25 mouse cellular contexts compared by ENCODE assay signal in genomic region chr13:63516535-63516934, GRCm38 (mm10). TPM values are rescaled to one million over a fixed set of nuclear protein-coding genes. Genes with fewer than 3 reads are reported as not detected.
DNase-seq lines count a peak whose midpoint lies in the region; ATAC-seq and TF ChIP-seq lines count a peak whose summit lies in the region.
"Had no signal": no experiment of that assay in that cellular context is flagged by ENCODE, and none has a peak within 500 bp of the region (broad histone marks: within the 10 kb centered on the region; RNA-seq: fewer than 3 reads in every experiment).

No protein-coding gene starts in this region.

- no peak overlapping the region for H3K4me2 ChIP-seq in embryonic facial prominence, embryonic 11.5 days (ENCODE audit: low read depth, low read length)
- H3K4me2 ChIP-seq in intestine, embryonic 15.5 days (replicated peaks): no peak overlapping the region
- no peak overlapping the region for H3K4me2 ChIP-seq in intestine, postnatal 0 days (replicated peaks; ENCODE audit: low read depth)
- no peak overlapping the region for H3K4me2 ChIP-seq in stomach, embryonic 14.5 days (replicated peaks; ENCODE audit: low read depth, low read length)
- H3K4me2 ChIP-seq in stomach, postnatal 0 days (replicated peaks; ENCODE audit: low read depth): no peak overlapping the region
- H3K4me2 ChIP-seq: forebrain, embryonic 12.5 days; heart, embryonic 11.5 days; heart, embryonic 15.5 days had no signal

- no peaks in the 10 kb centered on the region; the same call in 1 of the 2 replicates for H3K4me1 ChIP-seq in embryonic facial prominence, embryonic 11.5 days (ENCODE audit: control insufficient read depth, insufficient read depth, low read length)
- H3K4me1 ChIP-seq in embryonic facial prominence, embryonic 10.5 days: peaks cover 50% of the 10 kb centered on the region
- H3K4me1 ChIP-seq in intestine, embryonic 15.5 days (replicated peaks): peaks cover 4% of the 10 kb centered on the region
- no peaks in the 10 kb centered on the region for H3K4me1 ChIP-seq in intestine, postnatal 0 days (replicated peaks; ENCODE audit: control insufficient read depth, insufficient read depth, low read length)
- peaks cover 25% of the 10 kb centered on the region; the same call in 1 of the 2 replicates for H3K4me1 ChIP-seq in stomach, embryonic 14.5 days (ENCODE audit: control insufficient read depth, insufficient read depth, low read length)
- H3K4me1 ChIP-seq in stomach, postnatal 0 days (replicated peaks; ENCODE audit: control insufficient read depth, insufficient read depth): 0 out of 2 replicates have a peak, but pooled peaks cover 2% of the 10 kb centered on the region

- TF ChIP-seq EP300 in stomach, postnatal 0 days (optimal IDR thresholded peaks at IDR 0.05): no peak

- H3K36me3 ChIP-seq in embryonic facial prominence, embryonic 11.5 days (replicated peaks; ENCODE audit: control insufficient read depth, insufficient read depth, low read depth, low read length): peaks cover 13% of the 10 kb centered on the region
- peaks cover 99% of the 10 kb centered on the region for H3K36me3 ChIP-seq in embryonic facial prominence, embryonic 10.5 days (replicated peaks)
- H3K36me3 ChIP-seq in intestine, embryonic 15.5 days: peaks cover 68% of the 10 kb centered on the region
- peaks cover 85% of the 10 kb centered on the region for H3K36me3 ChIP-seq in intestine, postnatal 0 days (ENCODE audit: control insufficient read depth, insufficient read depth)
- H3K36me3 ChIP-seq in stomach, embryonic 14.5 days (ENCODE audit: control insufficient read depth, insufficient read depth, low read length): peaks cover 90% of the 10 kb centered on the region
- H3K36me3 ChIP-seq in stomach, postnatal 0 days (ENCODE audit: control insufficient read depth, insufficient read depth, low read length): peaks cover 31% of the 10 kb centered on the region

- peak; percentile 51 for DNase-seq in embryonic facial prominence, embryonic 11.5 days (ENCODE audit: low spot score)
- no peak for DNase-seq in embryonic facial prominence, embryonic 10.5 days (ENCODE audit: low spot score)
- no peak for DNase-seq in stomach, postnatal 0 days (ENCODE audit: low spot score)
- DNase-seq in Muller cell, postnatal 12 days (ENCODE audit: inconsistent ontology term): no peak
- DNase-seq in embryo, embryonic 10.5 days (ENCODE audit: low spot score): no peak
- DNase-seq: adrenal gland, postnatal 14 days; B cell, adult 2 months; cerebellum, adult 11-12 months; cerebellum, adult 9-10 months; cerebellum, postnatal 25 days; gastrocnemius, postnatal 10 days; heart, adult 2 months; heart, postnatal 14 days had no signal

- no peaks in the 10 kb centered on the region for H3K9me3 ChIP-seq in embryonic facial prominence, embryonic 11.5 days (replicated peaks; ENCODE audit: control insufficient read depth, low read length)
- no peaks in the 10 kb centered on the region for H3K9me3 ChIP-seq in embryonic facial prominence, embryonic 10.5 days
- no peaks in the 10 kb centered on the region for H3K9me3 ChIP-seq in intestine, embryonic 15.5 days
- no peaks in the 10 kb centered on the region for H3K9me3 ChIP-seq in intestine, postnatal 0 days (ENCODE audit: control insufficient read depth)
- no peaks in the 10 kb centered on the region for H3K9me3 ChIP-seq in stomach, embryonic 14.5 days (ENCODE audit: control insufficient read depth, low read depth, low read length)
- no peaks in the 10 kb centered on the region for H3K9me3 ChIP-seq in stomach, postnatal 0 days (ENCODE audit: control insufficient read depth, low read length)
- H3K9me3 ChIP-seq: forebrain, embryonic 12.5 days; G1E; heart, embryonic 15.5 days had no signal

- no peak for ATAC-seq in embryonic facial prominence, embryonic 11.5 days (replicated peaks; ENCODE audit: insufficient number of reproducible peaks, low FRiP score, low TSS enrichment, low read depth)
- no peak for ATAC-seq in intestine, embryonic 15.5 days
- ATAC-seq in intestine, postnatal 0 days: no peak
- no peak for ATAC-seq in stomach, embryonic 14.5 days (ENCODE audit: insufficient number of reproducible peaks, insufficient read depth, low FRiP score, low read depth)
- no peak for ATAC-seq in stomach, postnatal 0 days (ENCODE audit: low FRiP score, low TSS enrichment)
- ATAC-seq: activated CD4-positive, CD25-positive, alpha-beta regulatory T cell, adult 4 months; CD4-positive, CD25-positive, alpha-beta regulatory T cell, adult 4 months; forebrain, embryonic 16.5 days; hindbrain, postnatal 0 days; Patski had no signal

- H3K4me3 ChIP-seq in embryonic facial prominence, embryonic 11.5 days (ENCODE audit: low read depth, low read length): no peak overlapping the region
- H3K4me3 ChIP-seq in embryonic facial prominence, embryonic 10.5 days: no peak overlapping the region
- H3K4me3 ChIP-seq in intestine, embryonic 15.5 days (replicated peaks): no peak overlapping the region
- no peak overlapping the region for H3K4me3 ChIP-seq in intestine, postnatal 0 days (ENCODE audit: low read depth, low read length)
- H3K4me3 ChIP-seq in stomach, embryonic 14.5 days (ENCODE audit: low read depth, low read length): no peak overlapping the region
- no peak overlapping the region for H3K4me3 ChIP-seq in stomach, postnatal 0 days (ENCODE audit: low read depth, low read length)
- H3K4me3 ChIP-seq: forebrain, embryonic 12.5 days; heart, adult 2 months; heart, embryonic 15.5 days had no signal

- H3K9ac ChIP-seq in embryonic facial prominence, embryonic 11.5 days (replicated peaks; ENCODE audit: low read length): no peak overlapping the region
- no peak overlapping the region for H3K9ac ChIP-seq in intestine, embryonic 15.5 days
- H3K9ac ChIP-seq in intestine, postnatal 0 days (ENCODE audit: low read depth, low read length): no peak overlapping the region
- H3K9ac ChIP-seq in stomach, embryonic 14.5 days (replicated peaks; ENCODE audit: low read depth, low read length): no peak overlapping the region
- H3K9ac ChIP-seq in stomach, postnatal 0 days (ENCODE audit: low read length): no peak overlapping the region
- H3K9ac ChIP-seq: forebrain, embryonic 12.5 days; heart, embryonic 15.5 days had no signal

- no peak for TF ChIP-seq CTCF in intestine, postnatal 0 days (IDR thresholded peaks at IDR 0.05; ENCODE audit: low read depth)
- no peak for TF ChIP-seq CTCF in stomach, postnatal 0 days (IDR thresholded peaks at IDR 0.05; ENCODE audit: low read depth)

- 70% methylated on average over 2 of the region's 2 CpGs for WGBS in embryonic facial prominence, embryonic 11.5 days
- WGBS in embryonic facial prominence, embryonic 10.5 days: 86% methylated on average over 2 of the region's 2 CpGs
- 64% methylated on average over 2 of the region's 2 CpGs for WGBS in intestine, embryonic 15.5 days
- WGBS in intestine, postnatal 0 days: 75% methylated on average over 2 of the region's 2 CpGs
- 58% methylated on average over 2 of the region's 2 CpGs for WGBS in stomach, embryonic 14.5 days
- 60% methylated on average over 2 of the region's 2 CpGs for WGBS in stomach, postnatal 0 days

- H3K27ac ChIP-seq in embryonic facial prominence, embryonic 11.5 days (replicated peaks; ENCODE audit: low read depth, low read length): no peak overlapping the region
- no peak overlapping the region for H3K27ac ChIP-seq in embryonic facial prominence, embryonic 10.5 days (replicated peaks)
- 0 out of 2 replicates have a peak overlapping the region, but pooled peaks have one; percentile 36 for H3K27ac ChIP-seq in intestine, embryonic 15.5 days
- no peak overlapping the region for H3K27ac ChIP-seq in intestine, postnatal 0 days (ENCODE audit: low read depth, low read length)
- H3K27ac ChIP-seq in stomach, embryonic 14.5 days (ENCODE audit: low read length): peak overlapping the region; percentile 66; the same call in 1 of the 2 replicates
- no peak overlapping the region for H3K27ac ChIP-seq in stomach, postnatal 0 days (replicated peaks)
- H3K27ac ChIP-seq: heart, adult 2 months; heart, embryonic 15.5 days; hindbrain, postnatal 0 days had no signal

- H3K27me3 ChIP-seq in embryonic facial prominence, embryonic 11.5 days (ENCODE audit: control insufficient read depth, insufficient read depth, low read length): no peaks in the 10 kb centered on the region
- no peaks in the 10 kb centered on the region for H3K27me3 ChIP-seq in embryonic facial prominence, embryonic 10.5 days (replicated peaks; ENCODE audit: low read depth, poor library complexity, severe bottlenecking)
- no peaks in the 10 kb centered on the region for H3K27me3 ChIP-seq in intestine, embryonic 15.5 days (replicated peaks)
- no peaks in the 10 kb centered on the region for H3K27me3 ChIP-seq in intestine, postnatal 0 days (replicated peaks; ENCODE audit: control insufficient read depth, insufficient read depth, low read length)
- H3K27me3 ChIP-seq in stomach, embryonic 14.5 days (ENCODE audit: control insufficient read depth, insufficient read depth, low read length): no peaks in the 10 kb centered on the region
- H3K27me3 ChIP-seq in stomach, postnatal 0 days (ENCODE audit: control insufficient read depth, insufficient read depth, low read length): no peaks in the 10 kb centered on the region
- H3K27me3 ChIP-seq: forebrain, embryonic 12.5 days; heart, embryonic 15.5 days; Patski had no signal

RNA-seq across cellular contexts. Expression of gene Fancc, which starts 19.5 kb away (rescaled TPM):
- polyA plus RNA-seq in embryonic facial prominence, embryonic 11.5 days (2014; fragmentation: Nextera tagmentation; extraction: Ambion mirVana): 21.8 and 25.9 TPM in 2 replicates
- polyA plus RNA-seq in embryonic facial prominence, embryonic 10.5 days (2016; fragmentation: Nextera tagmentation; extraction: Ambion mirVana): 22.9 and 25.3 TPM in 2 replicates
- 17.1 and 17.7 TPM in 2 replicates for polyA plus RNA-seq in intestine, embryonic 15.5 days (2015; fragmentation: Nextera tagmentation; extraction: Ambion mirVana)
- polyA plus RNA-seq in intestine, postnatal 0 days (2015; fragmentation: Nextera tagmentation; extraction: Ambion mirVana): 5.1 and 6.5 TPM in 2 replicates
- polyA plus RNA-seq in stomach, embryonic 14.5 days (2014; fragmentation: Nextera tagmentation; extraction: Ambion mirVana): 21.9 and 24.3 TPM in 2 replicates
- polyA plus RNA-seq in stomach, postnatal 0 days (2015; fragmentation: Nextera tagmentation; extraction: Ambion mirVana): 9.3 TPM in 2 replicates

RNA-seq across cellular contexts. Expression of gene Ptch1, which starts 56.9 kb away (rescaled TPM):
- polyA plus RNA-seq in embryonic facial prominence, embryonic 11.5 days (2014; fragmentation: Nextera tagmentation; extraction: Ambion mirVana): 24.9 and 27.4 TPM in 2 replicates
- 33.0 and 33.5 TPM in 2 replicates for polyA plus RNA-seq in embryonic facial prominence, embryonic 10.5 days (2016; fragmentation: Nextera tagmentation; extraction: Ambion mirVana)
- 30.5 and 34.1 TPM in 2 replicates for polyA plus RNA-seq in intestine, embryonic 15.5 days (2015; fragmentation: Nextera tagmentation; extraction: Ambion mirVana)
- 11.0 and 11.9 TPM in 2 replicates for polyA plus RNA-seq in intestine, postnatal 0 days (2015; fragmentation: Nextera tagmentation; extraction: Ambion mirVana)
- polyA plus RNA-seq in stomach, embryonic 14.5 days (2014; fragmentation: Nextera tagmentation; extraction: Ambion mirVana): 71.5 and 79.8 TPM in 2 replicates
- 8.4 and 8.5 TPM in 2 replicates for polyA plus RNA-seq in stomach, postnatal 0 days (2015; fragmentation: Nextera tagmentation; extraction: Ambion mirVana)

Comparison
In these comparisons a context has a peak if more than half of its experiments do, and no peak if none do; other contexts are left out.
1. H3K27ac ChIP-seq: peak in intestine, embryonic 15.5 days (single experiment) and stomach, embryonic 14.5 days (single experiment); none in embryonic facial prominence, embryonic 11.5 days (single experiment), embryonic facial prominence, embryonic 10.5 days (single experiment), intestine, postnatal 0 days (single experiment) and stomach, postnatal 0 days (single experiment).